Mouse (Mus musculus): ENCODE measurements around the gene Rpl29. TPM values are rescaled to one million over a fixed set of nuclear protein-coding genes. Genes with fewer than 3 reads are reported as not detected.
A peak's percentile ranks its signal among the peaks of the same experiment; 100 is the strongest.

Rpl29 gene
- polyA plus RNA-seq, 1 experiment from 2014 or later: 881 TPM

GRCm38 (mm10) chr9:106465571-106466200, 36.4 kb downstream of the Rpl29 start, which contains the start of gene Gpr62:
Gene Gpr62, minus strand, starts transcription at chr9:106465938.
- 34% methylated on average over 26 of the region's 26 CpGs for WGBS
- ATAC-seq (ENCODE audit: insufficient read depth, low FRiP score): no peak

GRCm38 (mm10) chr9:106466721-106467120, 37.5 kb downstream of the Rpl29 start:
- Histone ChIP-seq H3K4me2 (ENCODE audit: low read depth, low read length) (no peak overlapping the region), H3K4me1 (ENCODE audit: control insufficient read depth, insufficient read depth, low read length) (peaks cover 8% of the 10 kb centered on the region), H3K9me3 (replicated peaks; ENCODE audit: control insufficient read depth, low read length) (no peaks in the 10 kb centered on the region), H3K4me3 (replicated peaks; ENCODE audit: low read length) (no peak overlapping the region), H3K9ac (ENCODE audit: low read length) (no peak overlapping the region), H3K27me3 (ENCODE audit: control insufficient read depth, insufficient read depth, low read length) (no peaks in the 10 kb centered on the region; the same call in 1 of the 2 replicates), H3K36me3 (ENCODE audit: control insufficient read depth, insufficient read depth, low read length) (peaks cover 6% of the 10 kb centered on the region; the same call in 1 of the 2 replicates), H3K27ac (ENCODE audit: low read length) (no peak overlapping the region)
- 76% methylated on average over 6 of the region's 6 CpGs for WGBS
- no peak for ATAC-seq (ENCODE audit: insufficient read depth, low FRiP score)

More at GRCm38 (mm10) chr9:106465571-106466200, 36.4 kb downstream of the Rpl29 start, which contains the start of gene Gpr62:
- Histone ChIP-seq H3K36me3 (ENCODE audit: control insufficient read depth, insufficient read depth, low read length) (peaks cover 12% of the 10 kb centered on the region), H3K9me3 (replicated peaks; ENCODE audit: control insufficient read depth, low read length) (no peaks in the 10 kb centered on the region), H3K4me1 (ENCODE audit: control insufficient read depth, insufficient read depth, low read length) (peaks cover 7% of the 10 kb centered on the region; the same call in 1 of the 2 replicates), H3K4me3 (replicated peaks; ENCODE audit: low read length) (peak within 1 kb of the TSS; percentile 56), H3K27me3 (ENCODE audit: control insufficient read depth, insufficient read depth, low read length) (no peaks in the 10 kb centered on the region; the same call in 1 of the 2 replicates), H3K4me2 (ENCODE audit: low read depth, low read length) (peak within 1 kb of the TSS; percentile 99), H3K9ac (ENCODE audit: low read length) (peak within 1 kb of the TSS; percentile 81), H3K27ac (ENCODE audit: low read length) (no peak within 1 kb of the TSS)

GRCm38 (mm10) chr9:106467746-106468145, 38.5 kb downstream of the Rpl29 start:
- Histone ChIP-seq H3K4me1 (ENCODE audit: control insufficient read depth, insufficient read depth, low read length) (peaks cover 11% of the 10 kb centered on the region), H3K27ac (ENCODE audit: low read length) (no peak overlapping the region), H3K9me3 (replicated peaks; ENCODE audit: control insufficient read depth, low read length) (no peaks in the 10 kb centered on the region), H3K27me3 (ENCODE audit: control insufficient read depth, insufficient read depth, low read length) (no peaks in the 10 kb centered on the region; the same call in 1 of the 2 replicates), H3K36me3 (ENCODE audit: control insufficient read depth, insufficient read depth, low read length) (no peaks in the 10 kb centered on the region), H3K4me2 (ENCODE audit: low read depth, low read length) (no peak overlapping the region), H3K9ac (ENCODE audit: low read length) (no peak overlapping the region), H3K4me3 (replicated peaks; ENCODE audit: low read length) (no peak overlapping the region)
- ATAC-seq (ENCODE audit: insufficient read depth, low FRiP score): no peak
- 89% methylated on average over 7 of the region's 7 CpGs for WGBS

- no peak for ATAC-seq (ENCODE audit: insufficient read depth, low FRiP score)
- H3K4me3 ChIP-seq (replicated peaks; ENCODE audit: low read length): no peak overlapping the region
- WGBS: 63% methylated on average over 6 of the region's 6 CpGs
- H3K4me2 ChIP-seq (ENCODE audit: low read depth, low read length): no peak overlapping the region
- peak overlapping the region; percentile 21; the same call in 1 of the 2 replicates for H3K9ac ChIP-seq (ENCODE audit: low read length)
- no peak overlapping the region for H3K27ac ChIP-seq (ENCODE audit: low read length)
- H3K4me1 ChIP-seq (ENCODE audit: control insufficient read depth, insufficient read depth, low read length): peaks cover 16% of the 10 kb centered on the region
- no peaks in the 10 kb centered on the region for H3K9me3 ChIP-seq (replicated peaks; ENCODE audit: control insufficient read depth, low read length)
- H3K27me3 ChIP-seq (ENCODE audit: control insufficient read depth, insufficient read depth, low read length): no peaks in the 10 kb centered on the region; the same call in 1 of the 2 replicates
- no peaks in the 10 kb centered on the region for H3K36me3 ChIP-seq (ENCODE audit: control insufficient read depth, insufficient read depth, low read length)
These were observed 40.1 kb downstream of the Rpl29 start for GRCm38 (mm10) chr9:106469317-106469716.

- Histone ChIP-seq H3K4me3 (replicated peaks; ENCODE audit: low read length) (no peak overlapping the region), H3K9me3 (replicated peaks; ENCODE audit: control insufficient read depth, low read length) (no peaks in the 10 kb centered on the region), H3K36me3 (ENCODE audit: control insufficient read depth, insufficient read depth, low read length) (no peaks in the 10 kb centered on the region), H3K9ac (ENCODE audit: low read length) (peak overlapping the region; percentile 21; the same call in 1 of the 2 replicates), H3K4me2 (ENCODE audit: low read depth, low read length) (no peak overlapping the region), H3K27me3 (ENCODE audit: control insufficient read depth, insufficient read depth, low read length) (no peaks in the 10 kb centered on the region; the same call in 1 of the 2 replicates), H3K27ac (ENCODE audit: low read length) (peak overlapping the region; percentile 48), H3K4me1 (ENCODE audit: control insufficient read depth, insufficient read depth, low read length) (peaks cover 16% of the 10 kb centered on the region)
- no peak for ATAC-seq (ENCODE audit: insufficient read depth, low FRiP score)
- 68% methylated on average over 9 of the region's 9 CpGs for WGBS
These were observed 40.5 kb downstream of the Rpl29 start for GRCm38 (mm10) chr9:106469776-106470175.

GRCm38 (mm10) chr9:106470991-106471750, 41.9 kb downstream of the Rpl29 start:
- peaks cover 27% of the 10 kb centered on the region for H3K4me1 ChIP-seq (ENCODE audit: control insufficient read depth, insufficient read depth, low read length)
- peak overlapping the region; percentile 42; the same call in 1 of the 2 replicates for H3K4me2 ChIP-seq (ENCODE audit: low read depth, low read length)
- peak overlapping the region; percentile 51; the same call in 1 of the 2 replicates for H3K9ac ChIP-seq (ENCODE audit: low read length)
- no peaks in the 10 kb centered on the region for H3K36me3 ChIP-seq (ENCODE audit: control insufficient read depth, insufficient read depth, low read length)
- 65% methylated on average over 14 of the region's 14 CpGs for WGBS
- 0 out of 2 replicates have a peak overlapping the region, but pooled peaks have one; percentile 17 for H3K4me3 ChIP-seq (replicated peaks; ENCODE audit: low read length)
- no peaks in the 10 kb centered on the region for H3K27me3 ChIP-seq (ENCODE audit: control insufficient read depth, insufficient read depth, low read length)
- ATAC-seq (ENCODE audit: insufficient read depth, low FRiP score): no peak
- H3K9me3 ChIP-seq (replicated peaks; ENCODE audit: control insufficient read depth, low read length): no peaks in the 10 kb centered on the region
- H3K27ac ChIP-seq (ENCODE audit: low read length): no peak overlapping the region; the same call in 1 of the 2 replicates

- Histone ChIP-seq H3K4me1 (ENCODE audit: control insufficient read depth, insufficient read depth, low read length) (peaks cover 33% of the 10 kb centered on the region), H3K9ac (ENCODE audit: low read length) (peak overlapping the region; percentile 51; the same call in 1 of the 2 replicates), H3K36me3 (ENCODE audit: control insufficient read depth, insufficient read depth, low read length) (no peaks in the 10 kb centered on the region), H3K27me3 (ENCODE audit: control insufficient read depth, insufficient read depth, low read length) (no peaks in the 10 kb centered on the region), H3K4me2 (ENCODE audit: low read depth, low read length) (peak overlapping the region; percentile 42; the same call in 1 of the 2 replicates), H3K27ac (ENCODE audit: low read length) (peak overlapping the region; percentile 21; the same call in 1 of the 2 replicates), H3K4me3 (replicated peaks; ENCODE audit: low read length) (0 out of 2 replicates have a peak overlapping the region, but pooled peaks have one; percentile 17), H3K9me3 (replicated peaks; ENCODE audit: control insufficient read depth, low read length) (no peaks in the 10 kb centered on the region)
- ATAC-seq (ENCODE audit: insufficient read depth, low FRiP score): no peak
- 9% methylated on average over 5 of the region's 5 CpGs for WGBS
These were observed 42.6 kb downstream of the Rpl29 start for GRCm38 (mm10) chr9:106471892-106472291.

GRCm38 (mm10) chr9:106472321-106472720, 43.1 kb downstream of the Rpl29 start:
- no peak overlapping the region for H3K4me2 ChIP-seq (ENCODE audit: low read depth, low read length)
- WGBS: 59% methylated on average over 4 of the region's 4 CpGs
- no peaks in the 10 kb centered on the region for H3K27me3 ChIP-seq (ENCODE audit: control insufficient read depth, insufficient read depth, low read length)
- peak overlapping the region; percentile 21 for H3K27ac ChIP-seq (ENCODE audit: low read length)
- H3K36me3 ChIP-seq (ENCODE audit: control insufficient read depth, insufficient read depth, low read length): no peaks in the 10 kb centered on the region
- no peak for ATAC-seq (ENCODE audit: insufficient read depth, low FRiP score)
- H3K9me3 ChIP-seq (replicated peaks; ENCODE audit: control insufficient read depth, low read length): no peaks in the 10 kb centered on the region
- H3K9ac ChIP-seq (ENCODE audit: low read length): 0 out of 2 replicates have a peak overlapping the region, but pooled peaks have one; percentile 24
- no peak overlapping the region for H3K4me3 ChIP-seq (replicated peaks; ENCODE audit: low read length)
- H3K4me1 ChIP-seq (ENCODE audit: control insufficient read depth, insufficient read depth, low read length): peaks cover 33% of the 10 kb centered on the region
